Mouse (Mus musculus): ENCODE results near the gene Dgcr6. TPM values are rescaled to one million over a fixed set of nuclear protein-coding genes. Genes with fewer than 3 reads are reported as not detected.
"Not testable (repeated sequence)": the region's sequence is repeated elsewhere in the genome, so short reads cannot be mapped to it uniquely, and the experiment has no call there.

Dgcr6 gene
- 78.6 and 87.2 TPM in 2 replicates for polyA plus RNA-seq (2015; fragmentation: Nextera tagmentation; extraction: Ambion mirVana)

GRCm38 (mm10) chr16:18052731-18053202 is at the start of gene Dgcr6:
Dgcr6 (plus strand) TSS chr16:18052860.
- peak; percentile 86 for ATAC-seq
- Histone ChIP-seq H3K4me2 (replicated peaks; ENCODE audit: low read depth, low read length) (no peak within 1 kb of the TSS; the same call in 1 of the 2 replicates), H3K4me3 (ENCODE audit: low read depth, low read length) (no peak within 1 kb of the TSS), H3K27ac (ENCODE audit: low read length) (no peak within 1 kb of the TSS), H3K36me3 (ENCODE audit: insufficient read depth, low read length) (no peaks in the 10 kb centered on the region), H3K4me1 (ENCODE audit: insufficient read depth, low read depth, low read length) (no peaks in the 10 kb centered on the region), H3K9me3 (ENCODE audit: low read length) (no peaks in the 10 kb centered on the region), H3K27me3 (replicated peaks; ENCODE audit: insufficient read depth, low read length) (no peaks in the 10 kb centered on the region), H3K9ac (replicated peaks; ENCODE audit: low read depth) (no peak within 1 kb of the TSS)
- TF ChIP-seq EP300 (IDR thresholded peaks at IDR 0.05) (no peak), CTCF (IDR thresholded peaks at IDR 0.05) (peak; percentile 89)
- DNase-seq (ENCODE audit: low spot score), result peak; percentile 88
- WGBS, result 9% methylated on average over 11 of the region's 11 CpGs

DNA sequence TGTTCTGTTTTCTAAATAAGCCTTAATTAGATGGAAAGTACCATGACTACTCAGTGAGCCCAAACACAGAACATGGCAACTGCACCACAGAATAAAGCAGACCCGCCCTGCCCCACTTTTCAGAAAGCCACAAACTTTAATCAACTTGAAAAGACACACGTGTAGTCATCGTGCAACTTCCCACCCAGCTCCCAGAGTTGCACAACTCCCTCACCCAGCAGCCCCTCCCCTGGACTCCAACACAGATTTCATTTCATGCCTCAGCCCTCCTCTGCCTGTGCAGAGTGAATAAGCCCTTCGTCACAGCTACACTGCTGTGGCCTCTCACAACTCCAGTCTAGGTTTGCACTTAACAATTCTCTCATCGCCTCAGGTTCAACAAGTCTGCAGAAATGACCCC is 48.1 kb upstream of the Dgcr6 start:
- H3K27ac ChIP-seq (ENCODE audit: low read length), result no peak overlapping the region
- H3K27me3 ChIP-seq (replicated peaks; ENCODE audit: insufficient read depth, low read length), result no peaks in the 10 kb centered on the region
- H3K9me3 ChIP-seq (ENCODE audit: low read length), result no peaks in the 10 kb centered on the region
- no peaks in the 10 kb centered on the region for H3K4me1 ChIP-seq (ENCODE audit: insufficient read depth, low read depth, low read length)
- 56% methylated on average over 5 of the region's 5 CpGs for WGBS
- no peak for DNase-seq (ENCODE audit: low spot score)
- TF ChIP-seq CTCF (IDR thresholded peaks at IDR 0.05) (no peak), EP300 (IDR thresholded peaks at IDR 0.05) (no peak)
- no peak for ATAC-seq
- H3K4me3 ChIP-seq (ENCODE audit: low read depth, low read length), result no peak overlapping the region
- no peaks in the 10 kb centered on the region for H3K36me3 ChIP-seq (ENCODE audit: insufficient read depth, low read length)
- no peak overlapping the region for H3K4me2 ChIP-seq (replicated peaks; ENCODE audit: low read depth, low read length)
- no peak overlapping the region for H3K9ac ChIP-seq (replicated peaks; ENCODE audit: low read depth)

DNA sequence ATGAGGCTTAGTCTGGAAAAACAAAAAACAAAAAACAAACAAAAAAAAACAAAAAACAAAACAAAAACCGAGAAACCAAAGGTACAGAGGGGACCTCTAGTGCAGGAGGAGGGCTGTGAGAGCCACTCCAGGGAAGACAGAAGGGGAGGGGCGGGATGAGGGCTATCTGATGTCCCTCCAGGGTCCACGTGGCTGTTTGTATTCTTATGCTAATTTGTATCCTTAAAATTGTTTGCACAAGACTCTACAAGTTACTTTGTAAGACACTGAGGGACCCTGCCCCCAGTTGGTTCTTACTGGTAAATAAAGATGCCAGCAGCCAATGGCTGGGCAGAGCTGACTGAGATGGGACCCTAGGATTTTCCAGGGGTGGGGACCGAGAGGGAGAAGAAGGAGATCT is 45.6 kb upstream of the Dgcr6 start:
- 42% methylated on average over 4 of the region's 4 CpGs for WGBS
- no peak overlapping the region for H3K4me3 ChIP-seq (ENCODE audit: low read depth, low read length)
- DNase-seq (ENCODE audit: low spot score) (no peak), ATAC-seq (no peak)
- H3K27ac ChIP-seq (ENCODE audit: low read length), result no peak overlapping the region
- H3K9me3 ChIP-seq (ENCODE audit: low read length), result no peaks in the 10 kb centered on the region
- no peaks in the 10 kb centered on the region for H3K36me3 ChIP-seq (ENCODE audit: insufficient read depth, low read length)
- no peak for TF ChIP-seq EP300 (IDR thresholded peaks at IDR 0.05)
- TF ChIP-seq CTCF (IDR thresholded peaks at IDR 0.05), result no peak
- H3K27me3 ChIP-seq (replicated peaks; ENCODE audit: insufficient read depth, low read length), result no peaks in the 10 kb centered on the region
- H3K4me2 ChIP-seq (replicated peaks; ENCODE audit: low read depth, low read length), result no peak overlapping the region
- H3K4me1 ChIP-seq (ENCODE audit: insufficient read depth, low read depth, low read length), result no peaks in the 10 kb centered on the region
- no peak overlapping the region for H3K9ac ChIP-seq (replicated peaks; ENCODE audit: low read depth)

DNA sequence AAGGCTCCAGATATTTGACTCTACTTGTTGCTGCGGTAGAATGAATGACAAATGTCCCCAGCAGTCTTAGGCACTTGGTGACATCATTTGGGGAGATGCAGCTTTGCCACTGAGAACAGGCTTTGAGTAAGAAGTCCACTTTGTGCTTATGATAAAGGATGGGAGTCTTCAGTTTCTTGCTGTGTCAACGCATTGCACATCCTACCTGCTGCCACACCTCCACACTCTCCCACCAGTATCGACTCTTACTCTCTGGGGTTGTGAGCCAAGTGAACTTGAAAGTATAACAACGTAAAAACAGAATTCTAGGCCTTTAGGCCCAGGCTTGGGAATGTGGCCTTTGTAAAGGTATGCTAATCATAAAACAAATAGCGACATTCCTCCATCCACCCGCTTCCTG is 41.6 kb upstream of the Dgcr6 start:
- H3K36me3 ChIP-seq (ENCODE audit: insufficient read depth, low read length), result no peaks in the 10 kb centered on the region
- no peaks in the 10 kb centered on the region for H3K9me3 ChIP-seq (ENCODE audit: low read length)
- WGBS, result 58% methylated on average over 6 of the region's 6 CpGs
- no peak overlapping the region for H3K27ac ChIP-seq (ENCODE audit: low read length)
- H3K4me2 ChIP-seq (replicated peaks; ENCODE audit: low read depth, low read length), result no peak overlapping the region
- TF ChIP-seq CTCF (IDR thresholded peaks at IDR 0.05) (no peak), EP300 (IDR thresholded peaks at IDR 0.05) (no peak)
- no peaks in the 10 kb centered on the region for H3K4me1 ChIP-seq (ENCODE audit: insufficient read depth, low read depth, low read length)
- no peaks in the 10 kb centered on the region for H3K27me3 ChIP-seq (replicated peaks; ENCODE audit: insufficient read depth, low read length)
- H3K9ac ChIP-seq (replicated peaks; ENCODE audit: low read depth), result no peak overlapping the region
- no peak overlapping the region for H3K4me3 ChIP-seq (ENCODE audit: low read depth, low read length)
- DNase-seq (ENCODE audit: low spot score) (no peak), ATAC-seq (no peak)

- H3K27me3 ChIP-seq (replicated peaks; ENCODE audit: insufficient read depth, low read length); H3K9ac ChIP-seq (replicated peaks; ENCODE audit: low read depth); H3K36me3 ChIP-seq (ENCODE audit: insufficient read depth, low read length); H3K4me2 ChIP-seq (replicated peaks; ENCODE audit: low read depth, low read length); H3K4me1 ChIP-seq (ENCODE audit: insufficient read depth, low read depth, low read length); H3K9me3 ChIP-seq (ENCODE audit: low read length); H3K27ac ChIP-seq (ENCODE audit: low read length); ATAC-seq; H3K4me3 ChIP-seq (ENCODE audit: low read depth, low read length); DNase-seq (ENCODE audit: low spot score): not testable (repeated sequence)
- WGBS, result 66% methylated on average over 3 of the region's 4 CpGs
Measured at GRCm38 (mm10) chr16:18016482-18016881, 36.2 kb upstream of the Dgcr6 start.

DNA sequence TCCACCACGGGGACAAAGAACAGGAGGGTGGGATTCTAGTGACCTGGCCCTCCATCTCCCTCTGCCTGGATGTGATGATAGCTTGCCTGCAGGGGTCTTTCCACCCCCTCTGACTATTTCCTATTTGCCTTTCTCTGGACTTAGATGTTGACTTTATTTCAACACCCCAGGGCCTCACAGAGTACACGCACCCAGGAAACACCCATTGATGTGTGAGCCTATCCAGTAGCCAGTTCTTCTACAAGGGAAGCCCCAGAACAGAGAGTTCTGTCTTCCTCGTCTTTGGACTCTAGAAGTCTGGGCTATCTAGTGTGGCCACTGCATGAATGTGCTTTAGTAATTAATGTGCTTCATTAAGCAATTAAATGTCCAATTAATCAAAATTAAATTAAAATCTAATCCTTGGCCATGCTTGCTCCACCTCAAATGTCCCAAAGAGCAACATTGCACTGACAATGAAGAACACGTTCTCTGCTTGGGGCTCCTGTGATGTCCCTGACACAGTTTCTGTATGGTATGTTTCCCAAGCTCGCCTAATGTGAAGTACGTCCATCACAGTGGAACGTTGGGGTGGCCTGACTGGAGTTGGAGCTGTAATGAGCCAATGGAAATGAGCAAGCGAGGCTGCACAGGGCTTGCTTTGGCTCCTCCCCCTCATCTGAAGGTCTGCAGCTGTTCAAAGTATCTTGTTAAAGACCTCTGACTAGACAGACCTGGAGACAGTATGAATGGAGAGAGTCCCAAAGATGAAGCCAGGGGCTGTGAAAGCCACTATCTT is 29.7 kb upstream of the Dgcr6 start:
- H3K36me3 ChIP-seq (ENCODE audit: insufficient read depth, low read length), result no peaks in the 10 kb centered on the region
- H3K27ac ChIP-seq (ENCODE audit: low read length), result no peak overlapping the region
- no peaks in the 10 kb centered on the region for H3K9me3 ChIP-seq (ENCODE audit: low read length)
- WGBS, result 56% methylated on average over 8 of the region's 8 CpGs
- no peak for DNase-seq (ENCODE audit: low spot score)
- no peaks in the 10 kb centered on the region for H3K4me1 ChIP-seq (ENCODE audit: insufficient read depth, low read depth, low read length)
- H3K4me2 ChIP-seq (replicated peaks; ENCODE audit: low read depth, low read length), result no peak overlapping the region
- H3K9ac ChIP-seq (replicated peaks; ENCODE audit: low read depth), result no peak overlapping the region
- no peak for TF ChIP-seq CTCF (IDR thresholded peaks at IDR 0.05)
- no peak for TF ChIP-seq EP300 (IDR thresholded peaks at IDR 0.05)
- no peak overlapping the region for H3K4me3 ChIP-seq (ENCODE audit: low read depth, low read length)
- no peaks in the 10 kb centered on the region for H3K27me3 ChIP-seq (replicated peaks; ENCODE audit: insufficient read depth, low read length)
- ATAC-seq, result no peak
